Mouse (Mus musculus) testis, adult 2 months (tissue): Measurements from ENCODE around the gene Rad51b. TPM values are rescaled to one million over a fixed set of nuclear protein-coding genes. Genes with fewer than 3 reads are reported as not detected.

Experiments used
- H3K27ac ChIP-seq: fragments of 200-500 bp; 2 replicates; pipeline ENCODE4 v1.5.1; 2012; ENCODE audit warnings: low read depth, low read length; ENCODE audit not compliant: control insufficient read depth, insufficient read depth
- H3K27me3 ChIP-seq: fragments of 200-500 bp; 2 replicates; pipeline ENCODE4 v1.6.1; 2012; ENCODE audit warnings: mild to moderate bottlenecking, low read length, moderate library complexity; ENCODE audit not compliant: control insufficient read depth, insufficient read depth
- H3K36me3 ChIP-seq: fragments of 200-500 bp; 2 replicates; pipeline ENCODE4 v1.6.1; 2012; ENCODE audit warnings: mild to moderate bottlenecking, low read length; ENCODE audit not compliant: control insufficient read depth, insufficient read depth
- H3K4me1 ChIP-seq: fragments of 200-500 bp; 2 replicates; pipeline ENCODE4 v1.6.1; 2012; ENCODE audit warnings: low read length; ENCODE audit not compliant: control insufficient read depth, insufficient read depth
- H3K4me3 ChIP-seq: fragments of 200-500 bp; 2 replicates; pipeline ENCODE4 v1.5.1; 2012; ENCODE audit warnings: low read depth, mild to moderate bottlenecking, low read length, moderate library complexity, mixed read lengths; ENCODE audit not compliant: control insufficient read depth
- CTCF ChIP-seq: fragments of 200-500 bp; IDR thresholded peaks from 2 replicates; pipeline ENCODE4 v1.5.1; 2012; ENCODE audit warnings: low read depth, mild to moderate bottlenecking, inconsistent platforms, low read length, moderate library complexity; ENCODE audit not compliant: control insufficient read depth, insufficient read depth, insufficient replicate concordance
- POLR2A ChIP-seq: fragments of 200-500 bp; IDR thresholded peaks from 2 replicates; pipeline ENCODE4 v1.6.1; 2012; ENCODE audit warnings: low read depth, mild to moderate bottlenecking, inconsistent platforms, low read length, moderate library complexity; ENCODE audit not compliant: control insufficient read depth
- polyA plus RNA-seq: library from polyadenylated mRNA; depleted of rRNA; stranded (reverse); fragments of >200 nt; gene quantifications from 2 replicates; pipeline ENCODE4 v1.2.3, GENCODE M21; 2012

Rad51b gene
- polyA plus RNA-seq, 1 experiment: 2.7 TPM

DNA sequence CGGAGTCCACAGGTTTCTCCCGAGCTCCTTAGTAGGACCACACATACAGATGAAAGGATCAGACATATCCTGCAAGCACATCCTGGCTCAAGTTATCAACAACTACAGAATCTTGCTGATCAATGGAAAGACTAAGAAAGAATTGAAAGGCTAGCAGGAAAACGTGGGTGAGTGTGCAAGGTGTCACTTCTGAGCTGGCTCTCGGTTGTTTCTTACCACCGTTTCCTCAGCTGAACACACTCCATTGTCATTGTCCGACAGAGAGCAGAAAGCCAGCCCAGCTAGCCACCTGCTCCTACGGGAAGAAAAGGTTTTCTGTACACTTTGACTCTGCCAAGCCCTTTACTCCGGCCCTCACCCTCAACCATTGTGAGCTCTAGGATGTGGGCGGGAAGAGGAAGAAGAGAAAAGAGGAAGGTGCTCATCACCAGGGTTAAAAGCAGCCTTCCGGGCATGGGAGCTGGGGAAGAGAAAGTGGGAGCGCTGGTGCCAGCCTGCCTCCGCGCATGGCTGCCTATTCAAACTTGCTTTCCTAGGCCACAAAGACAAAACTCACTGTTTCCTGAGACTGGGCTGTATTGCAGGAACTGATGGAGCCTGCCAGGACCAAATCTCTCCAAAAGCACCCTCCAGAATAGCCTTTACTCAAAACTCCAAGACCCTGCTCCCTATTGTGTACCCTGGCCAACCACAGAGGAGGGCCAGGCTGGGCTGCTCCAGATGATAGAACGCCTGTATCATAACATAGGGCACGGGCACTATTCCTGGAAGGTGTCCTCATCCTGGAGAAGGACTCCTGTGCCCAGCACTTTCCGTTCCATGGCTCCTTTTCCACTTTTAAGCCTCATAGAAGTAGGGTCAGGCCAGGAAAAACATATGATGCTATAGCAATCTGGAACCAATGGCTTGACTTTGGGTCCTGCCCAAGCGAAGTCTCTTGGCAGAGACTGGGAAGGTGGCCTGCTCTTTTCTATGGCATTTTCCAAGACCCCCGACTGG, 500.0 kb downstream of the Rad51b start:
- no peak overlapping the region for H3K27ac ChIP-seq
- no peaks in the 10 kb centered on the region for H3K27me3 ChIP-seq
- no peak overlapping the region for H3K4me3 ChIP-seq
- H3K4me1 ChIP-seq: no peaks in the 10 kb centered on the region
- H3K36me3 ChIP-seq: no peaks in the 10 kb centered on the region
- TF ChIP-seq CTCF (no peak), POLR2A (no peak)

GRCm38 (mm10) chr12:79798488-79798887, 501.4 kb downstream of the Rad51b start:
- no peaks in the 10 kb centered on the region for H3K27me3 ChIP-seq
- H3K36me3 ChIP-seq: no peaks in the 10 kb centered on the region
- TF ChIP-seq POLR2A (no peak), CTCF (no peak)
- H3K4me3 ChIP-seq: no peak overlapping the region
- H3K27ac ChIP-seq: no peak overlapping the region
- no peaks in the 10 kb centered on the region for H3K4me1 ChIP-seq

GRCm38 (mm10) chr12:79799370-79799769, 502.3 kb downstream of the Rad51b start:
- Histone ChIP-seq H3K4me3 (no peak overlapping the region), H3K36me3 (no peaks in the 10 kb centered on the region), H3K27me3 (no peaks in the 10 kb centered on the region), H3K27ac (no peak overlapping the region), H3K4me1 (no peaks in the 10 kb centered on the region)
- TF ChIP-seq CTCF (no peak), POLR2A (no peak)

DNA sequence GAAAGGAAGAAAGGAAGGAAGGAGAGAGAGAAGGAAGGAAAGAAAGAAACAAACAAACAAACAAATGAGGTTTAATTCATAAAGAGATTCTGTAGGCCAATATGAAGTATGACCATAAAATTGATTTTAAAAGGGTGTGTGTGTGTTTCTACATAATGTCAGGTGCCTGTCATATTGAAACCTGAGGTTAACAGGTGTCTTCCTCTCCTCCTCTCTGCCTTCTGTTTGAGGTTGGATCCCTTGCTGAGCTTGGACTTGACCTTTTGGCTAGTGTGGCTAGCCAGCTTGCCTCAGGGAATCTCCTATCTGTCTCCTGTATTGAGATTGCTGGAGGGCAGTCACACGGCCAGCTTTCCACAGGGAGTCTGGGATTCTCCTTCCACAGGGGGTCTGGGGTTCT, 506.6 kb downstream of the Rad51b start:
- Histone ChIP-seq H3K4me1 (no peaks in the 10 kb centered on the region), H3K4me3 (no peak overlapping the region), H3K36me3 (no peaks in the 10 kb centered on the region), H3K27me3 (no peaks in the 10 kb centered on the region), H3K27ac (no peak overlapping the region)
- TF ChIP-seq CTCF: no peak
- TF ChIP-seq POLR2A: no peak

- no peak overlapping the region for H3K4me3 ChIP-seq
- no peaks in the 10 kb centered on the region for H3K27me3 ChIP-seq
- H3K36me3 ChIP-seq: no peaks in the 10 kb centered on the region
- H3K27ac ChIP-seq: no peak overlapping the region
- no peaks in the 10 kb centered on the region for H3K4me1 ChIP-seq
- TF ChIP-seq CTCF (no peak), POLR2A (no peak)
Measured at GRCm38 (mm10) chr12:79804776-79805524, 507.9 kb downstream of the Rad51b start.

DNA sequence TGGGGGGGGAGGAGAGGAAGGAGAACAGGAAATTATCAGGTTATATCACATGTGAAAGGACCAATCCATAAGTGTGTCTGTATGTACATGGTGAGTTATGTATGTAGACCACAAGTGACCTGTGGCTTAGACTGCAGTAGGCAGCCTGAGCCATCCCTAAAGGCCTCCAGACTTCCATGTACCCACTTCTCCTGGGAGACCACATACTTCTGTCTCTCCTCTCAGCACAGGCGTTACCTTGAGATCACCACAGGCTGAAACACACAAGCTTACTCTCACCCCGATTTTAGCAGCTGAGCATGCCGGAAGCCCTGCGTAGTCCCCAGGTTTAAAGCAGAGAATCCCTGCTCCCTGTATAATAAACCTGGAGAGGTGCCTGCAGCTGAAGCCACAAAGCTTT, 509.9 kb downstream of the Rad51b start:
- Histone ChIP-seq H3K4me3 (no peak overlapping the region), H3K36me3 (no peaks in the 10 kb centered on the region), H3K27ac (no peak overlapping the region), H3K27me3 (no peaks in the 10 kb centered on the region), H3K4me1 (no peaks in the 10 kb centered on the region)
- TF ChIP-seq POLR2A: no peak
- TF ChIP-seq CTCF: no peak

GRCm38 (mm10) chr12:79807410-79807847, 510.3 kb downstream of the Rad51b start:
- no peak overlapping the region for H3K27ac ChIP-seq
- H3K27me3 ChIP-seq: no peaks in the 10 kb centered on the region
- no peaks in the 10 kb centered on the region for H3K4me1 ChIP-seq
- H3K36me3 ChIP-seq: no peaks in the 10 kb centered on the region
- TF ChIP-seq CTCF (no peak), POLR2A (no peak)
- H3K4me3 ChIP-seq: peak overlapping the region; percentile 32
